Mouse (Mus musculus) megakaryocyte, embryonic 14.5 days (primary cell): ENCODE measurements around the gene Nisch. TPM values are rescaled to one million over a fixed set of nuclear protein-coding genes. Genes with fewer than 3 reads are reported as not detected.

ENCODE experiments used
- H3K27me3 ChIP-seq: replicated peaks from 2 replicates; pipeline ENCODE3; 2012; ENCODE audit warnings: inconsistent platforms
- H3K36me3 ChIP-seq: replicated peaks from 2 replicates; pipeline ENCODE3; 2012; ENCODE audit warnings: low read length, inconsistent platforms, mixed read lengths
- H3K4me1 ChIP-seq: 2 replicates; pipeline ENCODE4 v1.6.1; 2012; ENCODE audit warnings: inconsistent platforms
- H3K4me3 ChIP-seq: replicated peaks from 2 replicates; pipeline ENCODE3; 2012; ENCODE audit warnings: moderate library complexity, mild to moderate bottlenecking, inconsistent platforms
- H3K9me3 ChIP-seq: 2 replicates; pipeline ENCODE4 v1.6.1; 2012; ENCODE audit warnings: inconsistent platforms
- FLI1 ChIP-seq: IDR thresholded peaks from 2 replicates; pipeline ENCODE4 v1.6.1; 2012; ENCODE audit warnings: low read length, inconsistent platforms, mixed read lengths
- GATA1 ChIP-seq: IDR thresholded peaks from 3 replicates; pipeline ENCODE4 v1.6.1; 2012; ENCODE audit warnings: mixed read lengths, low read length, inconsistent platforms, borderline replicate concordance
- polyA plus RNA-seq: library from polyadenylated mRNA; stranded (reverse); fragments of >175 nt; gene quantifications from 2 replicates; pipeline ENCODE4 v1.2.3, GENCODE M21; 2012; ENCODE audit warnings: low replicate concordance; ENCODE audit not compliant: insufficient read depth

Nisch gene
- polyA plus RNA-seq, 1 experiment = 152 TPM

GRCm38 (mm10) chr14:31128101-31128825, 88.5 kb downstream of the Nisch start:
- Histone ChIP-seq H3K9me3 (no peaks in the 10 kb centered on the region), H3K4me1 (peaks cover 82% of the 10 kb centered on the region), H3K36me3 (peaks cover 40% of the 10 kb centered on the region), H3K4me3 (peak overlapping the region; percentile 97), H3K27me3 (peaks cover 30% of the 10 kb centered on the region)
- no peak for TF ChIP-seq GATA1
- TF ChIP-seq FLI1 = no peak

DNA sequence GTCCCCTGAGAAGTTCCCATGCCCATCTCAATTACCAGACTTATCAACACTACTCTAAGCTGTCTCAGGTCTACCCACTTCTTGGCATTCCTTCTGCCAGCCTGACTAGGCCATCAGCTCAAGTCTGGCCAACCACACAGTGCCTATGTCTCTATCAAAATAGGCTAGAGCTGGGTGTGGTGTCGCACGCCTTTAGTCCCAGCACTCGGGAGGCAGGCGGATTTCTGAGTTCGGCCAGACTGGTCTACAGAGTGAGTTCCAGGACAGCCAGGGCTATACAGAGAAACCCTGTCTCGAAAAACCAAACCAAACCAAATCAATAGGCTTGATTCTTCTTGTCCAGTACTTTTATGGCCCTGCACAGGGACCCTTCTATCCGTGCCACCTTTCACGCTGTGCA, 89.9 kb downstream of the Nisch start:
- no peaks in the 10 kb centered on the region for H3K9me3 ChIP-seq
- peaks cover 15% of the 10 kb centered on the region for H3K27me3 ChIP-seq
- TF ChIP-seq FLI1 (no peak), GATA1 (no peak)
- H3K4me1 ChIP-seq = peaks cover 71% of the 10 kb centered on the region
- H3K4me3 ChIP-seq = peak overlapping the region; percentile 86
- H3K36me3 ChIP-seq = peaks cover 53% of the 10 kb centered on the region

DNA sequence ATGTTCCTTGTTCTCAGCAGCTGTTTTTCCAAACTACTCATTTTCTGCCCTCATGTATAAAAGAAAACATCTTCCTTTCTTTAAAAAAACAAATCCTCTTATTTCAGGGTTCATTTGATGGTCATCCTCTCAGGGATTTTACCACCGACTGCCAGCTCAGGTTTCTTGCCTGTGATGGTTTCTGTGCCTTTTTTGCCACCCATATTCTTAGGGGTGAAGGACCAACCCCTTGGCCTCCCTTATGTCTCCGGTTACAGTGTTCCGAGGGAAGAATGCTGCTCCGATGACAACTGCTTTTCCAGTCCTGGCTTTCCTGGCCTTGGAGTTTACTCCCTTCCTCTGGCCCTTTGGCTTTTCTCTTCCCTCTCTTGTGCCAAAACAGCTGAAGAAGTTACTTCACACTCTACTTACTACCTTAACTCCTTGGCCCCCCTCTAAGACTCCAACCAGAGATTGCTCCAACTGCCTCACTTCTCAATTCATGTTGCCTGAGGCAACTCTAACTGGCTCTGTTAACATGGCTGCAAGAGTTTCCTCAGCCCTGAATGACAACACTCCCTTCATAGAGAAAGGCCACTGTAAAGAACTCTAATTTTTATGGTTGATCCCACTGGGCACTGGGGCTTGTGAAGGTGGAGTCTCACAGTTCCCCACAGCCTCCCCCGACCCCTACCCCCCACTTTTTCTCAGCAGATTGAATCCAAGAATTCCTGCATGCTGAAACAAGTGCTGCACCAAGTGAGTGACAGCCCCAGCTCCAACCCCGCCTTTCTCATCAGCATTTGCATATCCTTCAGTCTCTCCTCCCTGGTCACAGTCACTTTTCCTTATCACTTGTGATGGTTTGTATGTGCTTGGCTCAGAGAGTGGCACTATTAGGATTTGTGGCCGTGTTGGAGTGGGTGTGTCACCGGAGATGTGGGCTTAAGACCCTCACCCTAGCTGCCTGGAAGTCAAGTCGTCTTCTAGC, 91.4 kb downstream of the Nisch start:
- peaks cover 59% of the 10 kb centered on the region for H3K4me1 ChIP-seq
- peaks cover 67% of the 10 kb centered on the region for H3K36me3 ChIP-seq
- H3K9me3 ChIP-seq = no peaks in the 10 kb centered on the region
- no peak for TF ChIP-seq GATA1
- no peak for TF ChIP-seq FLI1
- H3K27me3 ChIP-seq = peaks cover 2% of the 10 kb centered on the region
- H3K4me3 ChIP-seq = peak overlapping the region; percentile 85

Other genes starting within 250 kb of the Nisch start
- gene Glt8d1, start 215.5 kb downstream of the Nisch start, polyA plus RNA-seq = 6.5 and 7.5 TPM in 2 replicates
- 10.3 and 51.5 TPM in 2 replicates for gene Spcs1, start 215.3 kb downstream of the Nisch start, polyA plus RNA-seq
- gene Pbrm1, start 197.8 kb downstream of the Nisch start, polyA plus RNA-seq = 3.7 and 3.8 TPM in 2 replicates
- 8.2 TPM in 1 of 2 replicates, not detected in the other for gene Gnl3, start 197.8 kb downstream of the Nisch start, polyA plus RNA-seq
- 75.6 and 108 TPM in 2 replicates for gene Smim4, start 88.0 kb downstream of the Nisch start, polyA plus RNA-seq
- gene Nt5dc2, start 85.9 kb downstream of the Nisch start, polyA plus RNA-seq = 31.4 and 70.8 TPM in 2 replicates
- 5.0 and 11.7 TPM in 2 replicates for gene Stab1, start 48.3 kb downstream of the Nisch start, polyA plus RNA-seq
- gene Tnnc1, start 8.6 kb downstream of the Nisch start, polyA plus RNA-seq = 0.23 TPM in 1 of 2 replicates, not detected in the other
- gene Sema3g, start 914 bp upstream of the Nisch start, polyA plus RNA-seq = not detected in 2 replicates
- gene Phf7, start 34.4 kb upstream of the Nisch start, polyA plus RNA-seq = 0.93 and 1.7 TPM in 2 replicates
- 52.1 and 63.2 TPM in 2 replicates for gene Bap1, start 34.5 kb upstream of the Nisch start, polyA plus RNA-seq
- gene Dnah1, start 107.0 kb upstream of the Nisch start, polyA plus RNA-seq = 0.06 TPM in 1 of 2 replicates, not detected in the other
- gene Capn7, start 119.7 kb upstream of the Nisch start, polyA plus RNA-seq = 0.60 and 1.9 TPM in 2 replicates
- 2.2 TPM in 1 of 2 replicates, not detected in the other for gene Sh3bp5, start 219.1 kb upstream of the Nisch start, polyA plus RNA-seq